30 mouse cellular contexts compared by ENCODE assay signal in genomic region chr5:90778856-90779255, GRCm38 (mm10). TPM values are rescaled to one million over a fixed set of nuclear protein-coding genes. Genes with fewer than 3 reads are reported as not detected.
DNase-seq lines count a peak whose midpoint lies in the region; TF ChIP-seq lines count a peak whose summit lies in the region.
"Had no signal": no experiment of that assay in that cellular context is flagged by ENCODE, and none has a peak within 500 bp of the region (broad histone marks: within the 10 kb centered on the region; RNA-seq: fewer than 3 reads in every experiment).

No protein-coding gene starts in this region.

- no peak for TF ChIP-seq POLR2A in embryonic fibroblast, embryonic 13.5 days (IDR thresholded peaks at IDR 0.05; ENCODE audit: low read depth, low read length)

- H3K4me3 ChIP-seq in gastrocnemius, adult 2 months, result no peak overlapping the region
- H3K4me3 ChIP-seq in heart, embryonic 10.5 days, result no peak overlapping the region
- no peak overlapping the region for H3K4me3 ChIP-seq in embryonic fibroblast, embryonic 13.5 days (ENCODE audit: insufficient read depth, low read length)
- H3K4me3 ChIP-seq: hindbrain, embryonic 12.5 days; hindbrain, embryonic 15.5 days had no signal

- no peaks in the 10 kb centered on the region for H3K4me1 ChIP-seq in heart, embryonic 10.5 days
- H3K4me1 ChIP-seq in embryonic fibroblast, embryonic 13.5 days (ENCODE audit: control insufficient read depth, insufficient read depth, low read length), result no peaks in the 10 kb centered on the region; the same call in 1 of the 2 replicates
- H3K4me1 ChIP-seq: hindbrain, embryonic 12.5 days; hindbrain, embryonic 15.5 days had no signal

- 77% methylated on average over 6 of the region's 6 CpGs for whole genome bisulfite sequencing in heart, embryonic 10.5 days

- no peaks in the 10 kb centered on the region for H3K36me3 ChIP-seq in heart, embryonic 10.5 days
- H3K36me3 ChIP-seq: G1E; hindbrain, embryonic 12.5 days; hindbrain, embryonic 15.5 days had no signal

- no peak overlapping the region for H3K27ac ChIP-seq in gastrocnemius, adult 2 months
- no peak overlapping the region for H3K27ac ChIP-seq in heart, embryonic 10.5 days
- 0 out of 2 replicates have a peak overlapping the region, but pooled peaks have one; percentile 14 for H3K27ac ChIP-seq in embryonic fibroblast, embryonic 13.5 days (ENCODE audit: insufficient read depth, low read length)
- H3K27ac ChIP-seq: hindbrain, embryonic 12.5 days; hindbrain, embryonic 15.5 days had no signal

- no peaks in the 10 kb centered on the region for H3K9me3 ChIP-seq in heart, embryonic 10.5 days
- H3K9me3 ChIP-seq: G1E; hindbrain, embryonic 12.5 days; hindbrain, embryonic 15.5 days had no signal

- H3K27me3 ChIP-seq in heart, embryonic 10.5 days (ENCODE audit: insufficient read depth, poor library complexity, severe bottlenecking), result no peaks in the 10 kb centered on the region
- H3K27me3 ChIP-seq: CH12.LX; hindbrain, embryonic 12.5 days; hindbrain, embryonic 15.5 days; Patski had no signal

- peak; percentile 31 for DNase-seq in gastrocnemius, adult 2 months
- DNase-seq in gastrocnemius, postnatal 36 days, result no peak
- peak; percentile 40 for DNase-seq in heart, adult 8-10 months (ENCODE audit: low spot score)
- no peak for DNase-seq in heart, embryonic 10.5 days (ENCODE audit: low spot score)
- DNase-seq in frontal cortex, adult 2 months (ENCODE audit: extremely low spot score in 1 of 2, low spot score in 1 of 2), result no peak
- DNase-seq: adrenal gland, postnatal 10 days; adrenal gland, postnatal 36 days; B cell, adult 2 months; cerebellum, adult 18-20 months; cerebellum, adult 9-10 months; cerebellum, postnatal 14 days; forebrain, postnatal 0 days; gastrocnemius, postnatal 25 days; kidney, adult 2 months had no signal

- intact Hi-C loops in gastrocnemius, adult 2 months (cut with DNase I), result no loop called here
- intact Hi-C loops in gastrocnemius, postnatal 36 days (cut with DNase I), result no loop called here

- no peak for TF ChIP-seq CTCF in gastrocnemius, adult 2 months (IDR thresholded peaks at IDR 0.05)
- TF ChIP-seq CTCF in embryonic fibroblast, embryonic 13.5 days (IDR thresholded peaks at IDR 0.05; ENCODE audit: borderline replicate concordance, insufficient read depth, low read length), result no peak

RNA-seq across cellular contexts. Expression of gene Pf4, which starts 6.6 kb away (rescaled TPM):
- 10 to 100 TPM in 1 of 2 experiments, 1 to 10 TPM in 1; 5.4 to 12.4 TPM for total RNA-seq in gastrocnemius, adult 2 months (2021)
- total RNA-seq in gastrocnemius, postnatal 36 days (2021), result 10 to 100 TPM in 1 of 2 experiments, 1 to 10 TPM in 1; 7.0 to 12.9 TPM
- total RNA-seq in heart, adult 8-10 months (2022), result 10 to 100 TPM; 30.1 to 36.7 (median 30.8) TPM
- polyA plus RNA-seq in heart, embryonic 10.5 days (2016; fragmentation: Nextera tagmentation; extraction: Ambion mirVana), result 72.7 and 81.1 TPM in 2 replicates
- 3.6 TPM in 1 of 2 replicates, not detected in the other for polyA plus RNA-seq in embryonic fibroblast, embryonic 13.5 days (2011; ENCODE audit: insufficient read length, low read depth, missing spikeins)
- polyA plus RNA-seq in frontal cortex, adult 2 months (2012; rRNA removed), result 5.0 and 5.2 TPM in 2 replicates
- total RNA-seq: CH12.LX had no signal
- polyA plus RNA-seq: Patski had no signal

RNA-seq across cellular contexts. Expression of gene Cxcl3, which starts 7.0 kb away (rescaled TPM):
- not detected for total RNA-seq in gastrocnemius, adult 2 months (2021)
- total RNA-seq in gastrocnemius, postnatal 36 days (2021), result not detected
- total RNA-seq in heart, adult 8-10 months (2022), result not detected
- 0.13 TPM in 1 of 2 replicates, not detected in the other for polyA plus RNA-seq in heart, embryonic 10.5 days (2016; fragmentation: Nextera tagmentation; extraction: Ambion mirVana)
- polyA plus RNA-seq in embryonic fibroblast, embryonic 13.5 days (2011; ENCODE audit: insufficient read length, low read depth, missing spikeins), result 2.5 and 2.8 TPM in 2 replicates
- polyA plus RNA-seq in frontal cortex, adult 2 months (2012; rRNA removed), result not detected in 2 replicates
- total RNA-seq: adrenal gland, adult 18-20 months; adrenal gland, postnatal 10 days; adrenal gland, postnatal 36 days; CH12.LX; forebrain, postnatal 0 days; gastrocnemius, postnatal 25 days; hematopoietic stem cell, adult 5-6 weeks had no signal
- polyA plus RNA-seq: forebrain, embryonic 11.5 days; forebrain, embryonic 14.5 days; forebrain, postnatal 0 days; heart, embryonic 14.5 days; heart, postnatal 0 days; hindbrain, embryonic 12.5 days; intestine, embryonic 14.5 days; intestine, postnatal 0 days; kidney, adult 2 months; kidney, embryonic 14.5 days; Patski had no signal

RNA-seq across cellular contexts. Expression of gene Ppbp, which starts 10.5 kb away (rescaled TPM):
- under 1 TPM in 1 of 2 experiments, not detected in 1; 0.54 TPM for total RNA-seq in gastrocnemius, adult 2 months (2021)
- under 1 TPM; 0.23 to 0.25 TPM for total RNA-seq in gastrocnemius, postnatal 36 days (2021)
- 10 to 100 TPM; 10.5 to 27.1 (median 17.0) TPM for total RNA-seq in heart, adult 8-10 months (2022)
- polyA plus RNA-seq in heart, embryonic 10.5 days (2016; fragmentation: Nextera tagmentation; extraction: Ambion mirVana), result 9.8 and 13.4 TPM in 2 replicates
- 23.5 and 40.7 TPM in 2 replicates for polyA plus RNA-seq in embryonic fibroblast, embryonic 13.5 days (2011; ENCODE audit: insufficient read length, low read depth, missing spikeins)
- polyA plus RNA-seq in frontal cortex, adult 2 months (2012; rRNA removed), result 0.13 and 0.22 TPM in 2 replicates
- total RNA-seq: CH12.LX; granulocyte monocyte progenitor cell, adult 5-6 weeks had no signal

RNA-seq across cellular contexts. Expression of gene Cxcl15, which starts 15.5 kb away (rescaled TPM):
- total RNA-seq in gastrocnemius, adult 2 months (2021), result not detected
- not detected for total RNA-seq in gastrocnemius, postnatal 36 days (2021)
- not detected for total RNA-seq in heart, adult 8-10 months (2022)
- polyA plus RNA-seq in heart, embryonic 10.5 days (2016; fragmentation: Nextera tagmentation; extraction: Ambion mirVana), result 0.15 TPM in 1 of 2 replicates, not detected in the other
- 0.85 and 3.5 TPM in 2 replicates for polyA plus RNA-seq in embryonic fibroblast, embryonic 13.5 days (2011; ENCODE audit: insufficient read length, low read depth, missing spikeins)
- not detected in 2 replicates for polyA plus RNA-seq in frontal cortex, adult 2 months (2012; rRNA removed)
- total RNA-seq: adrenal gland, adult 18-20 months; adrenal gland, postnatal 10 days; adrenal gland, postnatal 36 days; CH12.LX; forebrain, postnatal 0 days; gastrocnemius, postnatal 25 days; granulocyte monocyte progenitor cell, adult 5-6 weeks; hematopoietic stem cell, adult 5-6 weeks had no signal
- polyA plus RNA-seq: forebrain, embryonic 11.5 days; forebrain, embryonic 14.5 days; forebrain, postnatal 0 days; G1E; heart, embryonic 14.5 days; hindbrain, embryonic 12.5 days; hindbrain, embryonic 15.5 days; kidney, adult 2 months; kidney, embryonic 14.5 days had no signal

RNA-seq across cellular contexts. Expression of gene Cxcl5, which starts 19.7 kb away (rescaled TPM):
- not detected for total RNA-seq in gastrocnemius, adult 2 months (2021)
- not detected for total RNA-seq in gastrocnemius, postnatal 36 days (2021)
- under 1 TPM in 2 of 4 experiments, not detected in 2; 0.14 to 0.16 TPM for total RNA-seq in heart, adult 8-10 months (2022)
- 0.21 TPM in 1 of 2 replicates, not detected in the other for polyA plus RNA-seq in heart, embryonic 10.5 days (2016; fragmentation: Nextera tagmentation; extraction: Ambion mirVana)
- polyA plus RNA-seq in embryonic fibroblast, embryonic 13.5 days (2011; ENCODE audit: insufficient read length, low read depth, missing spikeins), result 61.8 and 135 TPM in 2 replicates
- polyA plus RNA-seq in frontal cortex, adult 2 months (2012; rRNA removed), result 1.5 and 1.6 TPM in 2 replicates
- total RNA-seq: adrenal gland, adult 18-20 months; adrenal gland, postnatal 10 days; adrenal gland, postnatal 36 days; CH12.LX; G1E; gastrocnemius, postnatal 25 days; granulocyte monocyte progenitor cell, adult 5-6 weeks; hematopoietic stem cell, adult 5-6 weeks had no signal
- polyA plus RNA-seq: forebrain, embryonic 11.5 days; G1E; heart, embryonic 14.5 days; kidney, adult 2 months had no signal

Comparison
In these comparisons a context has a peak if more than half of its experiments do, and no peak if none do; other contexts are left out.
1. DNase-seq: peak in gastrocnemius, adult 2 months (single experiment) and heart, adult 8-10 months (single experiment); none in gastrocnemius, postnatal 36 days (0 of 2), heart, embryonic 10.5 days (single experiment) and frontal cortex, adult 2 months (0 of 2).
2. RNA of gene Ppbp, which starts 10.5 kb away (total RNA-seq): 10.5 to 27.1 TPM in heart, adult 8-10 months; 0.54 TPM in gastrocnemius, adult 2 months and 0.23 to 0.25 TPM in gastrocnemius, postnatal 36 days; every median in the first group is over 4 times any median in the second.